Mouse (Mus musculus): ENCODE data around the gene Cd59a. TPM values are rescaled to one million over a fixed set of nuclear protein-coding genes. Genes with fewer than 3 reads are reported as not detected.

Cd59a gene
- polyA plus RNA-seq, 1 experiment from 2014 or later: 53.5 TPM

DNA sequence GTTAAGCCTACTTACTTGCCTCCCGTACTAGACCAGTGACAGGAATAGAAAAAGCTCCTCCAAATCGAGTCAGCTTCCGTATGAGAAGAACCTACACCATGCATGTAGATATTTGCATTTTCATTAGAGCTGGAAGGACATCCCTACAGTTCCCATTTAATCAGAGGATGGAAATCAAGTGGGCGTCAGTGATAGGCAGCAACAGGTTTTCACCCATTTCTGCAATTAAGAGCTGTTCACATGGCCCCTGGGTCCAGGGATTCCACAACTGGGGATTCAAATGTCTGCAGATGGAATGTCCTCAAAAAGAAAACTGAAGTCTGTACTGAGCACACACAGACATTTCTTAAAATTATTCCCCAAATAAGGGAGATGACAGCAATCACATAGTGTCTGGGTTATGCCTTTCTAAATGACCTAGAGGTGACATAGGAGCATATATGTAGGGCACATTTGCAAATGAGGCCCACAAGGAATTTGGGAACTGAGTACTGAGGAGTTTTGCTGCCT is 68.4 kb downstream of the Cd59a start:
- WGBS: 76% methylated on average over 4 of the region's 4 CpGs
- no peak for ATAC-seq (replicated peaks; ENCODE audit: extremely low read depth, insufficient read depth, low FRiP score)

More for the DNA sequence above, 68.4 kb downstream of the Cd59a start:
- H3K4me1 ChIP-seq (ENCODE audit: control insufficient read depth, insufficient read depth, low read length): no peaks in the 10 kb centered on the region
- no peak overlapping the region for H3K4me3 ChIP-seq (ENCODE audit: low read length)
- H3K36me3 ChIP-seq (ENCODE audit: control insufficient read depth, insufficient read depth): no peaks in the 10 kb centered on the region
- no peaks in the 10 kb centered on the region for H3K27me3 ChIP-seq (ENCODE audit: control insufficient read depth, insufficient read depth, low read length)
- no peaks in the 10 kb centered on the region for H3K9me3 ChIP-seq (replicated peaks; ENCODE audit: control insufficient read depth, low read length)
- no peak overlapping the region for H3K9ac ChIP-seq (ENCODE audit: low read length)
- no peak overlapping the region for H3K4me2 ChIP-seq (ENCODE audit: low read depth, low read length)
- no peak overlapping the region for H3K27ac ChIP-seq (ENCODE audit: low read length)

Other genes starting within 250 kb of the Cd59a start
- 17.2 and 17.8 TPM in 2 replicates for gene Lmo2, start 137.8 kb upstream of the Cd59a start, polyA plus RNA-seq (2015; fragmentation: Nextera tagmentation; extraction: Ambion mirVana)
- 46.7 and 49.8 TPM in 2 replicates for gene Fbxo3, start 68.1 kb upstream of the Cd59a start, polyA plus RNA-seq (2015; fragmentation: Nextera tagmentation; extraction: Ambion mirVana)
- gene 4931422A03Rik, start 67.4 kb upstream of the Cd59a start, polyA plus RNA-seq (2015; fragmentation: Nextera tagmentation; extraction: Ambion mirVana): 2.1 and 2.6 TPM in 2 replicates
- not detected in 2 replicates for gene Gm10912, start 30.0 kb upstream of the Cd59a start, polyA plus RNA-seq (2015; fragmentation: Nextera tagmentation; extraction: Ambion mirVana)
- gene Gm10799, start 27.3 kb upstream of the Cd59a start, polyA plus RNA-seq (2015; fragmentation: Nextera tagmentation; extraction: Ambion mirVana): not detected in 2 replicates
- 4.7 and 5.1 TPM in 2 replicates for gene Cd59b, start 26.0 kb upstream of the Cd59a start, polyA plus RNA-seq (2015; fragmentation: Nextera tagmentation; extraction: Ambion mirVana)
- gene A930018P22Rik, start 27.0 kb downstream of the Cd59a start, polyA plus RNA-seq (2015; fragmentation: Nextera tagmentation; extraction: Ambion mirVana): 0.19 TPM in 1 of 2 replicates, not detected in the other

Data from heart, embryonic 16.5 days (tissue).